Mouse (Mus musculus): ENCODE measurements around the gene Il2rb. TPM values are rescaled to one million over a fixed set of nuclear protein-coding genes. Genes with fewer than 3 reads are reported as not detected.

The Il2rb gene
- total and polyA plus RNA-seq, 3 experiments, result 0.31 to 2.3 (median 0.55) TPM

DNA sequence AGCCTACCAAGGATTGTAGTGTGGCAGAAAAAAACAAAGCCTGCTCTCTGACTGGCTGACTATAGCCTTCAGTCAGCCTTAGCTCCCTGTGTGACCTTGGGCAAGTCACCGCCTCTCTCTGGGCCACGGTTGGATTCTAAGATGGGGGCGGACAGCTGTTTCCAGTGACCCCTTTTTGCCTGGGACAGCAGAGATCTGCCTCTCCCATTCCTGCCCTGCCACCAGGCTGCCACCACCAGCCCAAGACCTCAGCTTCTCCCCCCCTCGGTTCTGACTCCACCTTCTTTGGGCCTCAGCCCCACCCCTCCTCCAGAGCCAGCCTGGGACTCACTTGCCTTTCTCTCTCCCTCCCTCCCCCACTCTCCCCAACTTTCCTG is 57.1 kb downstream of the Il2rb start:
- no peaks in the 10 kb centered on the region for H3K79me2 ChIP-seq (replicated peaks; ENCODE audit: control insufficient read depth, insufficient read depth, low read length)
- H3K36me3 ChIP-seq (ENCODE audit: control insufficient read depth, insufficient read depth, low read length), result no peaks in the 10 kb centered on the region
- H3K4me3 ChIP-seq, result no peak overlapping the region
- DNase-seq, result no peak
- WGBS, result 55% methylated on average over 4 of the region's 4 CpGs
- H3K9ac ChIP-seq (ENCODE audit: low read depth, low read length), result no peak overlapping the region
- H3K27ac ChIP-seq, result peak overlapping the region; percentile 45; the same call in 1 of the 2 replicates
- H3K4me1 ChIP-seq (ENCODE audit: control insufficient read depth, insufficient read depth, low read length), result peaks cover 3% of the 10 kb centered on the region
- intact Hi-C loops (cut with DNase I), result no loop called here
- no peaks in the 10 kb centered on the region for H3K27me3 ChIP-seq (ENCODE audit: control insufficient read depth, insufficient read depth, low read length)
- no peak for TF ChIP-seq POLR2A (IDR thresholded peaks at IDR 0.05; ENCODE audit: insufficient read depth, low read depth, low read length)
- no peak for TF ChIP-seq EP300 (IDR thresholded peaks at IDR 0.05; ENCODE audit: insufficient read depth, low read depth, low read length)
- no peak for TF ChIP-seq CTCF (IDR thresholded peaks at IDR 0.05)

DNA sequence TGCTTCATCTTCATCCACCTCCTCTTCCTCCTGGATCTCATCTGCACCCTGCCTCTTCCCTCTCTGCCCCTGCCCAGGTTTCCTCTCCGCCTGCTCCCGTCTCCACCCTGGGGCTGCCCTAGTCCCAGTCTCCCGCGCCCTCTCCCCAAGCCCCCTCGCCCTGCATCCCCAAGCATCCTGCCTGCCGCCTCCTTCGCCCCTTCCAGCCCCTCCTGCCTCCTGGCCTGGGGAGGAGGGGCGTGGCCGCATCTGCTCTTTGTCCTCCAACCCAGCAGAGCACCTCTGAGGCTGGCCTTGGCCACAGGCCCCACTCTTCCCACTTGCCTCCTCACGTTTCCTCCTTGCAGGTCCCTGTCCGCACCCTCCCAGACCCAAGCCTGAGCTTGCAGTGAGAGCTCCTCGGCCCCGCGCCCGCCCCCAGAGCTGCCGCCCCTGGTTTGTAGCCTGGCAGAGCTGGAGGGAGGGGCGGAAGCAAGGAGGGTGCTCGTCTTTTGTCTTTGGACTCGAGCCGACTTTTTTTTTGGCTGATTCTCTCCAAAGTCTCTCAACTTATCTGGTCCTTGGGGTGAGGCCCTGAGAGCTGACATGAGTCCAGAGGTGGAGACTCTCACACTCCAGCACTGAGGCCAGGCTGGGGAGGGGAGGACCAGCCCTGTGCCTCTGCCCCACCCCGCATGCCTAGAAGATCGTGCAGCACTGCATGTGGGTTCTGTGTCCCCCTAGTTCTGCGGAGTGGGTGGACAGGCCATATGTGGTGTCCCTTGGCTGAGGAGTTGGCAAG is 57.6 kb downstream of the Il2rb start:
- peak overlapping the region; percentile 45 for H3K27ac ChIP-seq
- H3K4me1 ChIP-seq (ENCODE audit: control insufficient read depth, insufficient read depth, low read length), result peaks cover 3% of the 10 kb centered on the region
- peak; percentile 72 to 73 for DNase-seq
- H3K4me3 ChIP-seq, result peak overlapping the region; percentile 2; the same call in 1 of the 2 replicates
- no peaks in the 10 kb centered on the region for H3K36me3 ChIP-seq (ENCODE audit: control insufficient read depth, insufficient read depth, low read length)
- H3K9ac ChIP-seq (ENCODE audit: low read depth, low read length), result 0 out of 2 replicates have a peak overlapping the region, but pooled peaks have one; percentile 9
- no peaks in the 10 kb centered on the region for H3K27me3 ChIP-seq (ENCODE audit: control insufficient read depth, insufficient read depth, low read length)
- no peaks in the 10 kb centered on the region for H3K79me2 ChIP-seq (replicated peaks; ENCODE audit: control insufficient read depth, insufficient read depth, low read length)
- 28% methylated on average over 23 of the region's 23 CpGs for WGBS
- intact Hi-C loops (cut with DNase I), result no loop called here
- TF ChIP-seq CTCF (IDR thresholded peaks at IDR 0.05) (no peak), POLR2A (IDR thresholded peaks at IDR 0.05; ENCODE audit: insufficient read depth, low read depth, low read length) (no peak), EP300 (IDR thresholded peaks at IDR 0.05; ENCODE audit: insufficient read depth, low read depth, low read length) (no peak)

DNA sequence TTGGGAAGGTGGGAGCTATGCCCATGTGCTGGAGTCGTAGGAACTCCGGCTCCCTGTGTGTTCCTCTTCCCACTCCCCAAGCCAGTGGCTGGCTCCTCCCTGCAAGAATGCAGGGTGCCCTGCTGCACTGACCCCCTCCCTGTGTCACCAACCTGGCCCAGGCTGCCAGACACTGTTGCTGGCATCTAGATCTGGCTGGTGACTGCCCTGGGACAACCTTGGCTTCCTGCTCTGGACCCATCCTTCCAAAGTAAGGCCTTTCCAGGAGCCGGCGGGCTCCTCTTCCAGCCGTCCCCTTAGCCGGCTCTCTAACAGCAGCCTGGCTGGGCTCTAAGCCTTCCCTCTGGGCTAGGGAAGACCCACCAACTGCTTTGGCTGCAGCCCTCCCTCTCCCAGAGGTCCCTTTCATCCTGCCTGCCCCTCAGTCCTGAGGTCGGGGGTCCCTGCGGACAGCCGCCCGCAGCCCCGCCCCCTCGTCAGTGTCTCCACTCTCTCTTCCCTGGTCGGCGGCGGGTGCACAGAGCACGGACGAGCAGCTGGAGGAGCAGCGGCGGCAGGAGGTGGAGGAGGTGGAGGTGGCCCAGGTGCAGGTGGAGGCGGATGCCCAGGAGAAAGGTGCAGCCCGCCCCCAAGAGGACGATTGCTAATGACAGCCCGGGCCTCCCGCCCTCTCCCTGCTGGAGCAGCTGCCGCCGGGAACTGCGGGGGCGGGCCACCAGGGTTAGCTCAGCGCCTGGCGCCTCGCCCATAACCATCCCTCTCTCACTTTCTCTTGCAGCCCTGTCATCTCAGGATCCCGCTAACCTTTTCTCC is 58.5 kb downstream of the Il2rb start:
- peak overlapping the region; percentile 45; the same call in 1 of the 2 replicates for H3K27ac ChIP-seq
- peaks cover 3% of the 10 kb centered on the region for H3K4me1 ChIP-seq (ENCODE audit: control insufficient read depth, insufficient read depth, low read length)
- TF ChIP-seq POLR2A (IDR thresholded peaks at IDR 0.05; ENCODE audit: insufficient read depth, low read depth, low read length) (no peak), EP300 (IDR thresholded peaks at IDR 0.05; ENCODE audit: insufficient read depth, low read depth, low read length) (no peak), CTCF (IDR thresholded peaks at IDR 0.05) (peak; percentile 59)
- peak overlapping the region; percentile 4; the same call in 1 of the 2 replicates for H3K9ac ChIP-seq (ENCODE audit: low read depth, low read length)
- H3K4me3 ChIP-seq, result peak overlapping the region; percentile 2; the same call in 1 of the 2 replicates
- no peaks in the 10 kb centered on the region for H3K79me2 ChIP-seq (replicated peaks; ENCODE audit: control insufficient read depth, insufficient read depth, low read length)
- no peaks in the 10 kb centered on the region for H3K27me3 ChIP-seq (ENCODE audit: control insufficient read depth, insufficient read depth, low read length)
- peak; percentile 88 to 90 for DNase-seq
- 15% methylated on average over 32 of the region's 32 CpGs for WGBS
- H3K36me3 ChIP-seq (ENCODE audit: control insufficient read depth, insufficient read depth, low read length), result no peaks in the 10 kb centered on the region
- intact Hi-C loops (cut with DNase I), result no loop called here

DNA sequence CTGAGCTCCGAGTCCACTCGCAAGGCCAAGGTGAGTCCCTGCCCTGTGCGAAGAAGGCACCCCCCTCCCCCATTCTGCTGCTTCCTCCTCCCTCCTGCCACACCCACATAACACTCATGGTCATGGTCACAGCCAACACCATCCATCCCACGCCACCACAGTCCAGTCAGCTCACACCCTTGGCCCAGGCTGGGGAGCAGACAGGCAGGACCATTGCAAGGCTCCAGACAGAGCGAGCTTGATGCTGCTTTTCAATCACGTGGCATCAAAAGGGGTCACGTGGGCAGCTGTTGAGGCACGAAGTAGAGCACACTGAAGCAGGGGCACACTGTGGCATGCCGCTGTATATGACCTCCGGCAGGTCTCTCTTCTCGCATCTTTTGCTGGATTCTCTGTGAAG is 59.4 kb downstream of the Il2rb start:
- no peaks in the 10 kb centered on the region for H3K79me2 ChIP-seq (replicated peaks; ENCODE audit: control insufficient read depth, insufficient read depth, low read length)
- no peaks in the 10 kb centered on the region for H3K36me3 ChIP-seq (ENCODE audit: control insufficient read depth, insufficient read depth, low read length)
- intact Hi-C loops (cut with DNase I), result no loop called here
- no peak overlapping the region for H3K9ac ChIP-seq (ENCODE audit: low read depth, low read length)
- DNase-seq, result no peak
- no peaks in the 10 kb centered on the region for H3K27me3 ChIP-seq (ENCODE audit: control insufficient read depth, insufficient read depth, low read length)
- no peak overlapping the region for H3K27ac ChIP-seq
- WGBS, result 84% methylated on average over 11 of the region's 11 CpGs
- no peak overlapping the region for H3K4me3 ChIP-seq
- TF ChIP-seq EP300 (IDR thresholded peaks at IDR 0.05; ENCODE audit: insufficient read depth, low read depth, low read length) (no peak), POLR2A (IDR thresholded peaks at IDR 0.05; ENCODE audit: insufficient read depth, low read depth, low read length) (no peak), CTCF (IDR thresholded peaks at IDR 0.05) (no peak)
- peaks cover 5% of the 10 kb centered on the region for H3K4me1 ChIP-seq (ENCODE audit: control insufficient read depth, insufficient read depth, low read length)

DNA sequence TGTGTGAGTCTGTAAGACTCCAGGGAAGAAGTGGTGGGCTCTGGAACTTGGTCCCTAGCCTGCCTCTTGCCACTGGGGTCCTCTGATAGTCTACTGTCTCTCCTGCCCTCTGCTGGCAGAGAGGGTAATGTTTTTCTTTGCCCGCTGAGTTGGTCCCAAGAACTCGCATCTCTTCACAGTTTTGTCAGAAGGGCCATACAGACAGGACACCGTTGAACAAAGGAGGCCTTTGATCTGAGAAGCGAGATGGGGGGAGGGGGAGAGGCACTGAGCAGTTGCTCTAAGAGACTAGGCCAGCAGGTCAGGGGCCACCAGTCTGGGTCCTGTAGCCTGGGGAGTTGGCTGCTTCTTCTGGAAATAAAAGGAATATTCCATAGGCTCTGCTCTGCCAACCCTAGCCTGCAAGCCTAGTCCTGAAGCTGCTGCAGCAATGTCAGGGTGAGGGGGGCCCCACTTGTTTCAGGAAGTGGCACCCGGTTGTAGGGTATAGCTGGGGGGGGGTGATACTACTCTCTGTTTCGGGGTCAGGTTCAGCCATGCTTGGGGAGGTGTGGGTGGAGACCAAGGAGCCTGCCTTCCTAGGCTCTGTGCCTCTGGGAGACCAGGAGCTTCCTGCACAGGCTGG is 60.1 kb downstream of the Il2rb start:
- no peak for DNase-seq
- peak; percentile 63 for TF ChIP-seq CTCF (IDR thresholded peaks at IDR 0.05)
- TF ChIP-seq POLR2A (IDR thresholded peaks at IDR 0.05; ENCODE audit: insufficient read depth, low read depth, low read length), result no peak
- no peak overlapping the region for H3K27ac ChIP-seq
- H3K36me3 ChIP-seq (ENCODE audit: control insufficient read depth, insufficient read depth, low read length), result no peaks in the 10 kb centered on the region
- H3K4me3 ChIP-seq, result no peak overlapping the region
- H3K4me1 ChIP-seq (ENCODE audit: control insufficient read depth, insufficient read depth, low read length), result peaks cover 5% of the 10 kb centered on the region
- no peaks in the 10 kb centered on the region for H3K79me2 ChIP-seq (replicated peaks; ENCODE audit: control insufficient read depth, insufficient read depth, low read length)
- intact Hi-C loops (cut with DNase I), result no loop called here
- H3K9ac ChIP-seq (ENCODE audit: low read depth, low read length), result no peak overlapping the region
- H3K27me3 ChIP-seq (ENCODE audit: control insufficient read depth, insufficient read depth, low read length), result no peaks in the 10 kb centered on the region
- 54% methylated on average over 6 of the region's 6 CpGs for WGBS
